In the genomic region with DNA sequence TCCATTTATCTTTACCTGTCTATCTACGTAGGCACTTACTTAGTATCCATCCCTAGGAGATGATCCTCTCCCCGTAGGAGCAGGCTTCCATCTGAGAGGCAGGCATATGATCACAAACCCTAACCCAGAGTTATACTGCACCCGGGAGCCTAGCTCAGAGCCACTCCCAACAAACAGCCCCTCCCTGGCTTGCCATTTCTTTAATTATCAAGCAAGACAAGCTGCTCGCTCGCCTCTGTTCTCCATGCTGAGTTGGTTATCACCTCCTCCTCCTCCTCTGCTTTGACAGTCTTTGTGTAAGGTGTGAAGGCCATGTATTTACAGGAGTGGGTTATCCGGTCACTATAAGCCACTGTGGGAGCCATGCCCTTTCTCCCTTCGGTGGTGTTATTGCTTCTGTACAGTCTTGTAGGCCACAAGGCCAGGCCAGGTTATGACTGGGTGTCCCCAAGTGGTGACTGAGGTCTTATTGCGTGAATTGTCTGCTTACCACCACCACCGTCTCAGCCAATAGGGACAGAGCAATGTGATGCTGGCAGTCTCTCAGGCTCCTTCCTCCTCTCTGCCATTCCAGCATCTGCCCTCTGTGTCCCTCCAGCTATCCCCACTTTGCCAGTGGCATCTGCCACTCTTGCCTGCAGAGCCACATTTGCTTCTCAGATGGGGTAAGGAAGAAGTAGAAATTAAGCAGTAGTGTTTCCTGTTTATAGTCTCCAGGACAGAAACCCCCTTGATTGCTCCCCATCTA, we compare ENCODE assay signal across 18 mouse cellular contexts.
"Had no signal": no experiment of that assay in that cellular context is flagged by ENCODE, and none has a peak within 500 bp of the region (broad histone marks: within the 10 kb centered on the region; RNA-seq: fewer than 3 reads in every experiment).

No protein-coding gene starts in this region.

- H3K4me3 ChIP-seq: layer of hippocampus, adult 2 months; limb, embryonic 10.5 days; megakaryocyte, embryonic 14.5 days; midbrain, embryonic 12.5 days; neural tube, embryonic 13.5 days had no signal

- H3K27me3 ChIP-seq: midbrain, embryonic 12.5 days; neural tube, embryonic 13.5 days had no signal

- ATAC-seq: intestine, postnatal 0 days; lung, postnatal 0 days; midbrain, embryonic 16.5 days had no signal

- H3K36me3 ChIP-seq: limb, embryonic 10.5 days; midbrain, embryonic 12.5 days; neural tube, embryonic 13.5 days had no signal

- H3K9me3 ChIP-seq: limb, embryonic 10.5 days; midbrain, embryonic 12.5 days; neural tube, embryonic 13.5 days had no signal

- H3K27ac ChIP-seq: kidney, postnatal 0 days; layer of hippocampus, adult 2 months; limb, embryonic 10.5 days; midbrain, embryonic 12.5 days; neural tube, embryonic 13.5 days had no signal

- H3K4me2 ChIP-seq: midbrain, embryonic 12.5 days; neural tube, embryonic 13.5 days had no signal

- DNase-seq: kidney, adult 9 months; kidney, postnatal 4 days; lung, adult 2 months; lung, postnatal 4 days; retina, postnatal 1 day; right cerebral cortex, postnatal 4 days; spleen, adult 18-20 months; thymus, adult 18-20 months; thymus, postnatal 25 days had no signal

- H3K9ac ChIP-seq: midbrain, embryonic 12.5 days; neural tube, embryonic 13.5 days had no signal
